Mouse (Mus musculus) erythroblast, embryonic 14.5 days (primary cell): ENCODE measurements around the gene Mief2. TPM values are rescaled to one million over a fixed set of nuclear protein-coding genes. Genes with fewer than 3 reads are reported as not detected.

Experiments used
- H3K27me3 ChIP-seq: 2 replicates; pipeline ENCODE4 v1.6.1; 2012; ENCODE audit warnings: inconsistent platforms; ENCODE audit not compliant: control insufficient read depth
- H3K36me3 ChIP-seq: 2 replicates; pipeline ENCODE4 v1.6.1; 2012; ENCODE audit warnings: mild to moderate bottlenecking, inconsistent platforms; ENCODE audit not compliant: control insufficient read depth
- H3K4me1 ChIP-seq: 2 replicates; pipeline ENCODE4 v1.6.1; 2012; ENCODE audit warnings: inconsistent platforms; ENCODE audit not compliant: control insufficient read depth
- H3K4me3 ChIP-seq: replicated peaks from 2 replicates; pipeline ENCODE3; 2012; ENCODE audit warnings: moderate library complexity, mild to moderate bottlenecking, inconsistent platforms
- H3K9me3 ChIP-seq: 2 replicates; pipeline ENCODE4 v1.6.1; 2012; ENCODE audit warnings: low read length, inconsistent platforms, mixed read lengths; ENCODE audit not compliant: control insufficient read depth
- GATA1 ChIP-seq: IDR thresholded peaks from 2 replicates; pipeline ENCODE4 v1.6.1; 2012; ENCODE audit warnings: low read length, inconsistent platforms, mixed read lengths
- TAL1 ChIP-seq: IDR thresholded peaks from 3 replicates; pipeline ENCODE4 v1.6.1; 2012; ENCODE audit warnings: low read length, inconsistent platforms, mixed read lengths
- polyA plus RNA-seq: library from polyadenylated mRNA; stranded (reverse); fragments of >175 nt; gene quantifications from 2 replicates; pipeline ENCODE4 v1.2.3, GENCODE M21; 2012

The Mief2 gene
- polyA plus RNA-seq, 1 experiment = 0.38 TPM

GRCm38 (mm10) chr11:60704023-60704880 lies 23.9 kb upstream of the Mief2 start:
- Histone ChIP-seq H3K36me3 (peaks cover 75% of the 10 kb centered on the region), H3K27me3 (no peaks in the 10 kb centered on the region), H3K4me1 (peaks cover 35% of the 10 kb centered on the region), H3K9me3 (no peaks in the 10 kb centered on the region), H3K4me3 (no peak overlapping the region)
- no peak for TF ChIP-seq GATA1
- TF ChIP-seq TAL1 = no peak

- H3K9me3 ChIP-seq = no peaks in the 10 kb centered on the region
- peaks cover 85% of the 10 kb centered on the region for H3K36me3 ChIP-seq
- H3K4me1 ChIP-seq = peaks cover 30% of the 10 kb centered on the region
- no peak overlapping the region for H3K4me3 ChIP-seq
- TF ChIP-seq TAL1 = no peak
- no peak for TF ChIP-seq GATA1
- no peaks in the 10 kb centered on the region for H3K27me3 ChIP-seq
Measured at GRCm38 (mm10) chr11:60705255-60705654, 22.9 kb upstream of the Mief2 start.

GRCm38 (mm10) chr11:60706076-60706475 lies 22.1 kb upstream of the Mief2 start:
- H3K36me3 ChIP-seq = peaks cover 93% of the 10 kb centered on the region
- no peaks in the 10 kb centered on the region for H3K27me3 ChIP-seq
- TF ChIP-seq TAL1 (no peak), GATA1 (no peak)
- H3K4me3 ChIP-seq = no peak overlapping the region
- no peaks in the 10 kb centered on the region for H3K9me3 ChIP-seq
- H3K4me1 ChIP-seq = peaks cover 22% of the 10 kb centered on the region

GRCm38 (mm10) chr11:60706696-60707480 lies 21.3 kb upstream of the Mief2 start:
- Histone ChIP-seq H3K4me1 (peaks cover 14% of the 10 kb centered on the region), H3K36me3 (peaks cover 100% of the 10 kb centered on the region), H3K27me3 (no peaks in the 10 kb centered on the region), H3K4me3 (no peak overlapping the region), H3K9me3 (no peaks in the 10 kb centered on the region)
- TF ChIP-seq GATA1 (no peak), TAL1 (no peak)

GRCm38 (mm10) chr11:60707672-60708071 lies 20.5 kb upstream of the Mief2 start:
- Histone ChIP-seq H3K4me3 (no peak overlapping the region), H3K27me3 (no peaks in the 10 kb centered on the region), H3K4me1 (peaks cover 7% of the 10 kb centered on the region), H3K9me3 (no peaks in the 10 kb centered on the region), H3K36me3 (peaks cover 100% of the 10 kb centered on the region)
- TF ChIP-seq TAL1 (no peak), GATA1 (no peak)

- Histone ChIP-seq H3K4me3 (no peak overlapping the region), H3K27me3 (no peaks in the 10 kb centered on the region), H3K36me3 (peaks cover 100% of the 10 kb centered on the region), H3K4me1 (no peaks in the 10 kb centered on the region; the same call in 1 of the 2 replicates), H3K9me3 (no peaks in the 10 kb centered on the region)
- TF ChIP-seq GATA1 (no peak), TAL1 (no peak)
Measured at GRCm38 (mm10) chr11:60708631-60709030, 19.6 kb upstream of the Mief2 start.

- H3K27me3 ChIP-seq = no peaks in the 10 kb centered on the region
- H3K9me3 ChIP-seq = no peaks in the 10 kb centered on the region
- peaks cover 100% of the 10 kb centered on the region for H3K36me3 ChIP-seq
- no peak for TF ChIP-seq GATA1
- H3K4me1 ChIP-seq = no peaks in the 10 kb centered on the region
- no peak overlapping the region for H3K4me3 ChIP-seq
Measured at GRCm38 (mm10) chr11:60709481-60710465, 18.4 kb upstream of the Mief2 start.

GRCm38 (mm10) chr11:60711218-60711617 lies 17.0 kb upstream of the Mief2 start:
- Histone ChIP-seq H3K9me3 (no peaks in the 10 kb centered on the region), H3K4me1 (no peaks in the 10 kb centered on the region), H3K36me3 (peaks cover 100% of the 10 kb centered on the region), H3K27me3 (no peaks in the 10 kb centered on the region), H3K4me3 (no peak overlapping the region)
- TF ChIP-seq GATA1 (no peak), TAL1 (no peak)
